Mouse (Mus musculus) liver, embryonic 15.5 days (tissue): Measurements from ENCODE around the gene Sfn. TPM values are rescaled to one million over a fixed set of nuclear protein-coding genes. Genes with fewer than 3 reads are reported as not detected.

Experiments used
- ATAC-seq: fragments of 200-750 bp; cut with Nextera tagmentation; 2 replicates; pipeline ENCODE4 v1.8.0; 2017; ENCODE audit warnings: moderate number of reproducible peaks, mild to moderate bottlenecking, moderate library complexity; ENCODE audit not compliant: insufficient read depth
- H3K27ac ChIP-seq: fragments of 300-500 bp; sonication (generic); replicated peaks from 2 replicates; pipeline ENCODE4 v1.5.1; 2015; ENCODE audit warnings: mild to moderate bottlenecking, inconsistent platforms
- H3K27me3 ChIP-seq: fragments of 300-500 bp; sonication (generic); 2 replicates; pipeline ENCODE4 v1.6.1; 2015; ENCODE audit warnings: mild to moderate bottlenecking, inconsistent platforms
- H3K36me3 ChIP-seq: fragments of 300-500 bp; sonication (generic); replicated peaks from 2 replicates; pipeline ENCODE4 v1.6.1; 2015; ENCODE audit warnings: moderate library complexity, mild to moderate bottlenecking, inconsistent platforms
- H3K4me1 ChIP-seq: fragments of 300-500 bp; sonication (generic); replicated peaks from 2 replicates; pipeline ENCODE4 v1.6.1; 2015; ENCODE audit warnings: inconsistent platforms
- H3K4me2 ChIP-seq: fragments of 300-500 bp; sonication (generic); 2 replicates; pipeline ENCODE4 v1.6.1; 2015; ENCODE audit warnings: moderate library complexity, mild to moderate bottlenecking, inconsistent platforms
- H3K4me3 ChIP-seq: fragments of 300-500 bp; sonication (generic); replicated peaks from 2 replicates; pipeline ENCODE4 v1.5.1; 2015; ENCODE audit warnings: mild to moderate bottlenecking, inconsistent platforms
- H3K9ac ChIP-seq: fragments of 300-500 bp; sonication (generic); 2 replicates; pipeline ENCODE4 v1.6.1; 2015; ENCODE audit warnings: moderate library complexity, mild to moderate bottlenecking, inconsistent platforms
- H3K9me3 ChIP-seq: fragments of 300-500 bp; sonication (generic); replicated peaks from 2 replicates; pipeline ENCODE4 v1.6.1; 2016; ENCODE audit warnings: inconsistent platforms
- WGBS: fragments of 180-500 bp; shearing (Covaris S2); methylation state at CpG from one replicate; pipeline ENCODE4 v1.1.7; 2015; ENCODE audit warnings: mixed read lengths; ENCODE audit not compliant: insufficient replicate concordance; 5-methylcytosine and 5-hydroxymethylcytosine counted together
- microRNA-seq: library from miRNA; unstranded; fragments of <30 nt; microRNA quantifications from one replicate; pipeline ENCODE4, GENCODE M21; 2016
- polyA plus RNA-seq: library from polyadenylated mRNA; unstranded; fragments of >200 nt; fragmentation: Nextera tagmentation; extraction: Ambion mirVana; gene quantifications from 2 replicates; pipeline ENCODE4 v1.2.1, GENCODE M21; 2015

The Sfn gene
- polyA plus RNA-seq, 1 experiment from 2014 or later, result 0.47 TPM

- no peak for ATAC-seq
- Histone ChIP-seq H3K27ac (no peak overlapping the region), H3K36me3 (no peaks in the 10 kb centered on the region), H3K9me3 (no peaks in the 10 kb centered on the region), H3K9ac (no peak overlapping the region), H3K27me3 (no peaks in the 10 kb centered on the region; the same call in 1 of the 2 replicates), H3K4me1 (peaks cover 23% of the 10 kb centered on the region), H3K4me2 (peak overlapping the region; percentile 32), H3K4me3 (no peak overlapping the region; the same call in 1 of the 2 replicates)
- 43% methylated on average over 19 of the region's 19 CpGs for WGBS
These were observed 48.3 kb downstream of the Sfn start for GRCm38 (mm10) chr4:133553448-133554330.

- Histone ChIP-seq H3K9ac (no peak within 1 kb of the TSS), H3K4me2 (peak within 1 kb of the TSS; percentile 32), H3K27ac (no peak within 1 kb of the TSS), H3K36me3 (no peaks in the 10 kb centered on the region), H3K27me3 (no peaks in the 10 kb centered on the region; the same call in 1 of the 2 replicates), H3K9me3 (no peaks in the 10 kb centered on the region), H3K4me3 (no peak within 1 kb of the TSS; the same call in 1 of the 2 replicates), H3K4me1 (peaks cover 23% of the 10 kb centered on the region)
- 38% methylated on average over 10 of the region's 10 CpGs for WGBS
- ATAC-seq, result no peak
These were observed 49.1 kb downstream of the Sfn start, which contains the start of gene Nr0b2 for GRCm38 (mm10) chr4:133552768-133553447. Gene Nr0b2, plus strand, starts transcription at chr4:133553376.

GRCm38 (mm10) chr4:133552029-133552428 is 49.9 kb downstream of the Sfn start:
- H3K36me3 ChIP-seq, result no peaks in the 10 kb centered on the region
- H3K9ac ChIP-seq, result no peak overlapping the region
- H3K4me3 ChIP-seq, result no peak overlapping the region
- H3K4me2 ChIP-seq, result no peak overlapping the region
- no peak for ATAC-seq
- H3K27ac ChIP-seq, result no peak overlapping the region
- H3K27me3 ChIP-seq, result no peaks in the 10 kb centered on the region; the same call in 1 of the 2 replicates
- H3K4me1 ChIP-seq, result peaks cover 23% of the 10 kb centered on the region
- no peaks in the 10 kb centered on the region for H3K9me3 ChIP-seq
- 53% methylated on average over 1 of the region's 1 CpGs for WGBS

Small RNA genes within 50 kb of the gene (microRNA-seq; reads per million reads assigned to microRNA genes)
- gene Gm23158, result not detected

Other genes starting within 250 kb of the Sfn start
- 8.1 and 8.5 TPM in 2 replicates for gene Wdtc1, start 248.7 kb downstream of the Sfn start, polyA plus RNA-seq
- 2.9 and 3.0 TPM in 2 replicates for gene Slc9a1, start 232.5 kb downstream of the Sfn start, polyA plus RNA-seq
- gene Tent5b, start 122.0 kb downstream of the Sfn start, polyA plus RNA-seq, result 0.15 and 0.21 TPM in 2 replicates
- 0.06 TPM in 1 of 2 replicates, not detected in the other for gene Trnp1, start 103.6 kb downstream of the Sfn start, polyA plus RNA-seq
- 1.0 and 1.5 TPM in 2 replicates for gene Kdf1, start 83.2 kb downstream of the Sfn start, polyA plus RNA-seq
- gene Nudc, start 56.2 kb downstream of the Sfn start, polyA plus RNA-seq, result 116 TPM in 2 replicates
- 0.97 and 1.2 TPM in 2 replicates for gene Nr0b2, start 48.8 kb downstream of the Sfn start, polyA plus RNA-seq
- gene Gpatch3, start 27.4 kb downstream of the Sfn start, polyA plus RNA-seq, result 3.8 and 4.9 TPM in 2 replicates
- gene Gpn2, start 17.8 kb downstream of the Sfn start, polyA plus RNA-seq, result 8.6 and 10.8 TPM in 2 replicates
- 1.2 and 1.9 TPM in 2 replicates for gene Zdhhc18, start 48.0 kb upstream of the Sfn start, polyA plus RNA-seq
- 5.5 and 6.3 TPM in 2 replicates for gene Pigv, start 70.5 kb upstream of the Sfn start, polyA plus RNA-seq
- 7.6 and 9.3 TPM in 2 replicates for gene Arid1a, start 154.6 kb upstream of the Sfn start, polyA plus RNA-seq